Mouse (Mus musculus) embryonic fibroblast, embryonic 13.5 days (primary cell): ENCODE data around the gene Cdkn2b. TPM values are rescaled to one million over a fixed set of nuclear protein-coding genes. Genes with fewer than 3 reads are reported as not detected.

ENCODE experiments used
- H3K27ac ChIP-seq: 2 replicates; pipeline ENCODE4 v1.5.1; 2012; ENCODE audit warnings: low read length, control low read depth, inconsistent platforms; ENCODE audit not compliant: insufficient read depth
- H3K4me1 ChIP-seq: 2 replicates; pipeline ENCODE4 v1.6.1; 2011; ENCODE audit warnings: low read length; ENCODE audit not compliant: control insufficient read depth, insufficient read depth
- H3K4me3 ChIP-seq: 2 replicates; pipeline ENCODE4 v1.5.1; 2011; ENCODE audit warnings: mild to moderate bottlenecking, control low read depth, low read length; ENCODE audit not compliant: insufficient read depth
- CTCF ChIP-seq: IDR thresholded peaks from 2 replicates; pipeline ENCODE4 v1.5.1; 2011; ENCODE audit warnings: mild to moderate bottlenecking, control low read depth, low read length, moderate library complexity, borderline replicate concordance; ENCODE audit not compliant: insufficient read depth
- POLR2A ChIP-seq: IDR thresholded peaks from 2 replicates; pipeline ENCODE4 v1.6.1; 2011; ENCODE audit warnings: low read depth, mild to moderate bottlenecking, control low read depth, low read length, moderate library complexity
- polyA plus RNA-seq: library from polyadenylated mRNA; stranded (reverse); fragments of >200 nt; gene quantifications from 2 replicates; pipeline ENCODE4 v1.2.4, GENCODE M21; 2011; ENCODE audit warnings: low read depth; ENCODE audit not compliant: missing spikeins, insufficient read length

Gene Cdkn2b
- polyA plus RNA-seq, 1 experiment = 49.1 TPM

DNA sequence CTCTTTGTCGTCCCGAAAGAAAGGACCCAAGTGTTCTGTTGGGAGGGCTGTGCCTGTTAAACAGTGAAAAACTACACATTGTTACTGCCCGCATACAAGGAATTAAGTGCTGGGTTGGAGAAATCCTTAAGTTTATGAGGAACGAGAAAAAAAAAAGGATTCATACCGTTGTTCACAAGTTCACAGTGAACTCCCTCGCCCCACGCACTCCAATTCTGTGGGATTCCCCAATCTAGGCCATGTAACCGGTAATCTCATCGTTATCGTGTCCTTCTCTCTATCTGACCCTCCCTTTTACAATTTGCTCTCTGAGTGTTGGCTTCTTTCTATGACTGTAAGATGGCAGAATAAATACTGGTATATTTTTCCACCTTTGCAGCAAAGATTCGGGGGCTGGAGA is 843 bp downstream of the Cdkn2b start:
- no peak for TF ChIP-seq CTCF
- TF ChIP-seq POLR2A = no peak
- Histone ChIP-seq H3K27ac (peak overlapping the region; percentile 96), H3K4me3 (peak overlapping the region; percentile 74), H3K4me1 (peaks cover 13% of the 10 kb centered on the region)

DNA sequence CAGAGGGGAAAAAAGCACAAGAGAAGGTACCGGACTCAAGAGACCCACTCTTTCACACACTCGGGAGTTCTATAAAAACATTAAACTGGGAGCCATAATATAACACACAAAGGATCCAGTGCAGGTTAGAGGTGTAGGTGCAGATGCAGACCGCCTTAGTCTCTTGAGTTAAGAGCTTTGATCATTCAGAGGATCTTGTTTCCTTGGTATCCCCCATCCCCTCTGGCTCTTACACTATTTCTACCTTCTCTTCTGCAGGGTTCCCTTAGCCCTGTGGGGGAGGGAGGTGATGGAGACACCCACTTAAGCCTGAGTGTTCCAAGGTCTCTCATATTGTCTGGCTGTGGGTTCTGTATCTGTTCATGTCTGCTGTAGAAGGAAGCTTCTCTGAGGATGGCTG is 2.8 kb downstream of the Cdkn2b start:
- H3K4me3 ChIP-seq = peak overlapping the region; percentile 56
- peaks cover 18% of the 10 kb centered on the region for H3K4me1 ChIP-seq
- TF ChIP-seq CTCF (no peak), POLR2A (no peak)
- peak overlapping the region; percentile 79 for H3K27ac ChIP-seq

DNA sequence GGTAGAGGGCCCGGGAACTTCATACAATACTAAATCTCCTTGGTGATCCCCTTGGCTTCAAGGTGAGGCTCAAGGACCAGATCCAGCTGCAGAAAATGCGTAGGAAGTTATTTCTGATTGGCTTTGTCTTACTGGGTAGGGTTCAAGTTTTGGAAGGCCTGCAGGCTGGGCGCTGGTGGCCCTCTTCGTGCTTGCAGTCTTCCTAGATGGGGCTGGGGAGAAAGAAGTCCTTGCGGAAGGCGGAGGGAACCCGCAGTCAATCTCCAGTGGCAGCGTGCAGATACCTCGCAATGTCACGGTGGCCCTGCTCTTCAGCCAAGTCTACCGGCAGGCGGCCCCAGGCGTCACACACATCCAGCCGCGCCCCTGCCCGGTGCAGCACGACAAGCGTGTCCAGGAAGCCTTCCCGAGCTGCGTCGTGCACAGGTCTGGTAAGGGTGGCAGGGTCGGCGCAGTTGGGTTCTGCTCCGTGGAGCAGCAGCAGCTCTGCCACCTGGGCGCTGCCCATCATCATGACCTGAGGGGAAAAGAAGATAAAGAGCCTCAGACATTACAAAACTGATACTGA is 4.0 kb downstream of the Cdkn2b start:
- TF ChIP-seq POLR2A = no peak
- no peak for TF ChIP-seq CTCF

DNA sequence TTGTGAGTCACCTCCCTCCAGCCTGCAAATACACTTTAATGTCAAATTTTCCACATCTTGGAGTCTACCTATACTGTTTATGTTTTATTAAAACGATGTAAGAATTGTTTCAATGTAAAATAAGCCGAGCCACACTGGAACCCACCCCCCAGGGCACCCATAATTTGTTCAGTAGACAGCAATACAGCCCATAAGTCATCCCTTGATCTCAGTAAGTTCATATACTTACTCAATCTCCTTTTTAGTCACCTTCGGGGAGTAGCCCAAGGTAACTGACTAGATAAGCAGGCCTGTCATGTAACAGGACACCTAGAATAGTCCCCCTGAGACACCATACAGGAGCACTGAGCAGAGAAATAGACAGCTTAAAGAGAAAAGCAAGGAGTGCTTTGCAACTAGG is 5.1 kb downstream of the Cdkn2b start:
- no peak for TF ChIP-seq CTCF
- no peak for TF ChIP-seq POLR2A
- H3K4me3 ChIP-seq = no peak overlapping the region
- H3K27ac ChIP-seq = 0 out of 2 replicates have a peak overlapping the region, but pooled peaks have one; percentile 10
- peaks cover 26% of the 10 kb centered on the region for H3K4me1 ChIP-seq

More for the DNA sequence above, 4.0 kb downstream of the Cdkn2b start:
- Histone ChIP-seq H3K4me1 (peaks cover 23% of the 10 kb centered on the region), H3K27ac (peak overlapping the region; percentile 11; the same call in 1 of the 2 replicates), H3K4me3 (no peak overlapping the region)

DNA sequence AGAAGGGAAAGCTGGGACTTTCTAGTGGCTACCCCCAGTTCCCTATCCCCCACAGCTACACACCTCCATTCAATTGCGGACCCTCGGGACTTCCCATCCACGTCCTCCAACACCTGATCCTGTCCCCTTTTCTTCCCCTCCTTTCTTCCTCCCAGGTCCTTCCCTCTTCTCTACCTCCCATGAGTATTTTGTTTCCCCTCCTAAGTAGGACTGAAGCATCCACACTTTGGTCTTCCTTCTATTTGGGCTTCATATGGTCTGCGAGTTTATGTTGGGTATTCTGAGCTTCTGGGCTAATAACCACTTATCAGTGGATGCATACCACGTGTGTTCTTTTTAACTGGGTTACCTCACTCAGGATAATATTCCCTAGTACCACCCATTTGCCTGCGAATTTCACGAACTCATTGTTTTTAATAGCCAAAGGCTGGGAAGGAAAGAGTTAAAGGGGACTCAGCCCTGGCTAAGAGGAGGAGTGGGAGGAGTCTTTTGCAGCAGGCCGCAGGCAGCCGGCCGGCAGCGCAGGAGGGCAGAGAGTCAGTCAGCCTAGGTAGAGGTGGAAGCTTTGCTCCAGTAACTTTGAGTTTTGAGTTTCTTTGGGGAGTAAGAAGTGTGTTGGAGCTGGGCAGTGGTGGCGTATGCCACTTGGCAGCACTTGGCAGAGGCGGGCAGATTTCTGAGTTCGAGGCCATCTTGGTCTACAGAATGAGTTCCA is 7.4 kb downstream of the Cdkn2b start:
- TF ChIP-seq POLR2A (peak; percentile 53), CTCF (no peak)
- Histone ChIP-seq H3K4me1 (peaks cover 23% of the 10 kb centered on the region), H3K4me3 (peak overlapping the region; percentile 13; the same call in 1 of the 2 replicates), H3K27ac (peak overlapping the region; percentile 27; the same call in 1 of the 2 replicates)

DNA sequence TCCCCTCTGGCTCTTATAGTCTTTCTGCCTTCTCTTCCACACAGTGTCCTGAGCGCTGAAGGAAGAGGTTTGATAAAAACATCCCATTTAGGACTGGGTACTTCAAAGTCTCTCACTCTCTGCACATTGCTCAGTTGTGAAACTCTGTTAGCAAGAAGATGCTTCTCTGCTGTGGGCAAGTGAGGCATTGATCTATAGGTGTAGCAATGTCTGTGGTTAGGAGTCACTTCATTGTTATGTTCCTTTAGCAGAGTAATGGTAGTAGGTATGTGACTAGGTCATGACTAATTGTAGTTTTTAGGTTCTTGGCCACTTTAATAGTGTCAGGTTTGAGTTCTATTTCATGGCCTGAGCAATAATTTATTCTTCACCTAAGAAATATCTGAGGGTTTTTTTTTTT is 8.7 kb downstream of the Cdkn2b start:
- H3K4me3 ChIP-seq = no peak overlapping the region
- TF ChIP-seq POLR2A (no peak), CTCF (no peak)

DNA sequence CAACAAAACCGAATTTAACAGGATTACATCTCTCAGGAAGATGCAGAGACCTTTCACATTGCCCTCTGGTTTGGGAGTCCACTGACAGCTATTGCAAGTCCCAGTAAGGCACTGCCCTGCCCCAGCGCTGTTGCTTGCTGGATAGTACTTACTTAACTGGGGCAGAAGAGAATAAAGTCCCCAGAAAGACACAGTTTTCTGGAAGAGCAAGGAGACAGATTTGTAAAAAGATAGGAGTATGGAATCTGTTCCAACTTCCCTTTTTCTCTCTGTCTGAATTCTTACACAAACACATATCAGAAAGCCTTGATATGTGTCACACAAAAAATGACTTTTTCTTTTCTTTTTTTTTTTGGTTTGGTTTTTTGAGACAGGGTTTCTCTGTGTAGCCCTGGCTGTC is 11.1 kb downstream of the Cdkn2b start:
- Histone ChIP-seq H3K4me1 (peaks cover 14% of the 10 kb centered on the region), H3K27ac (no peak overlapping the region), H3K4me3 (no peak overlapping the region)
- TF ChIP-seq CTCF = no peak
- no peak for TF ChIP-seq POLR2A

More for the DNA sequence above, 8.7 kb downstream of the Cdkn2b start:
- H3K4me1 ChIP-seq = peaks cover 21% of the 10 kb centered on the region
- peak overlapping the region; percentile 80; the same call in 1 of the 2 replicates for H3K27ac ChIP-seq

DNA sequence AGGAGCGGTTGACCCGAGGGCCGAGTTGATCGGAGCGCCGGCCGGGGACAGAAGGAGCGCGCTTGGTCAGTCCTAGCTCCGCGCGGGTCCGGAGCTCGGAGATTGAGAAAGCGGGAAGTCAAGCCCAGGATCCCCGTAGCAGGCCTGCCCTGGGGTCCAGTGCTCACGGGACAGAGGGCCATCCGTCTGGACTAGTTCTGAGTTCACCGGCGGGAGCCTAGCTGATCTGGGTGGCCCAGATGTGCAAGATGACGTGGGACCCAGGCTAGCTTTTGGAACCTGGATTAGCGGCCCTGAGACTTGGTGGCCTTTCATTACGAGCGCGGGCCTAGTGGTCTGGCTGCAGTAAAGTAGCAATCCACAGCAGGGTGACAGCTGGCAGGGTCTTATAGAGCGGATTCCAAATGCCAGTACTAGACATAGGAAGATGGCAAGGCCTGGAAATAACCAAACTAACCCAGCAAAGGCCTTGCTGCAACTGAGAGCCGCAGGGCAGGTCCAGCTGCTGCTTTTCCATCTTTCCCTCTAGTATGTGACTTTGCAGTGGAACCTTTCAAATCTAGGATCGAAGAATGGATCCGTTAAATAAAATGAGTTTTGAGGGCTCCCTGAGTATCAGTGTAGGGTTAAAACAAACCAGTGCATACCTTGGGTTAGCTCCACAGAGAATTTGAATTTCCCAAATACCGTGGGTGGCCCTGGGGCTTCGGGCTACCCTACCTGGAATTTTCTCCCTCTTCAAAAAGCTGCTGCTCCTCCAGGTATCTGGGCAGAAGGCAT is 15.2 kb downstream of the Cdkn2b start:
- H3K27ac ChIP-seq = peak overlapping the region; percentile 48
- H3K4me1 ChIP-seq = peaks cover 2% of the 10 kb centered on the region; the same call in 1 of the 2 replicates
- peak overlapping the region; percentile 79 for H3K4me3 ChIP-seq
- TF ChIP-seq POLR2A = 0 out of 2 replicates have a peak, but pooled peaks have one; percentile 26
- no peak for TF ChIP-seq CTCF
